Mouse (Mus musculus) MEL (cell line): Measurements from ENCODE around the gene Fam166b. TPM values are rescaled to one million over a fixed set of nuclear protein-coding genes. Genes with fewer than 3 reads are reported as not detected.

Source experiments
- DNase-seq: peaks from one replicate; pipeline ENCODE4 v3.0.0; 2011; ENCODE audit warnings: low read depth, low spot score
- H3K27ac ChIP-seq: 2 replicates; pipeline ENCODE4 v1.5.1; 2012; ENCODE audit warnings: low read depth, mild to moderate bottlenecking, control low read depth, low read length, moderate library complexity; ENCODE audit not compliant: control insufficient read depth
- H3K27me3 ChIP-seq, 2 experiments: fragments of 150-350 bp in 1 of 2; sonication (generic) in 1 of 2; 2 replicates each; pipeline ENCODE4 v1.6.1; 2012; ENCODE audit warnings: low read length in 2 of 2, mild to moderate bottlenecking in 2 of 2, improper control_type of control experiment in 1 of 2, moderate library complexity in 1 of 2; ENCODE audit not compliant: insufficient read depth in 2 of 2, control insufficient read depth in 1 of 2
- H3K36me3 ChIP-seq, 2 experiments: 2 replicates each; pipeline ENCODE4 v1.6.1; 2012 to 2014; ENCODE audit warnings: low read length in 2 of 2, improper control_type of control experiment in 1 of 2, inconsistent platforms in 1 of 2, mild to moderate bottlenecking in 1 of 2; ENCODE audit not compliant: insufficient read depth in 2 of 2, control insufficient read depth in 1 of 2
- H3K4me1 ChIP-seq, 2 experiments: fragments of 150-350 bp in 1 of 2; sonication (generic) in 1 of 2; 2 replicates each; pipeline ENCODE4 v1.6.1; 2012; ENCODE audit warnings: low read length in 2 of 2, improper control_type of control experiment in 1 of 2, mild to moderate bottlenecking in 1 of 2; ENCODE audit not compliant: insufficient read depth in 2 of 2, control insufficient read depth in 1 of 2
- H3K4me3 ChIP-seq, 2 experiments: fragments of 150-350 bp in 1 of 2; sonication (generic) in 1 of 2; 2 replicates each; pipeline ENCODE4 v1.5.1; 2012; ENCODE audit warnings: low read depth in 2 of 2, low read length in 2 of 2, mild to moderate bottlenecking in 2 of 2, moderate library complexity in 2 of 2, control low read depth in 1 of 2, improper control_type of control experiment in 1 of 2; ENCODE audit not compliant: control insufficient read depth in 1 of 2, insufficient read depth in 1 of 2
- H3K79me2 ChIP-seq: 2 replicates; pipeline ENCODE4 v1.6.1; 2012; ENCODE audit warnings: mild to moderate bottlenecking, low read length, moderate library complexity; ENCODE audit not compliant: control insufficient read depth, poor library complexity, insufficient read depth
- H3K9ac ChIP-seq: 2 replicates; pipeline ENCODE4 v1.6.1; 2012; ENCODE audit warnings: low read depth, mild to moderate bottlenecking, control low read depth, low read length, moderate library complexity; ENCODE audit not compliant: control insufficient read depth, poor library complexity, severe bottlenecking
- H3K9me3 ChIP-seq: fragments of 150-350 bp; sonication (generic); replicated peaks from 2 replicates; pipeline ENCODE4 v1.6.1; 2012; ENCODE audit warnings: mild to moderate bottlenecking, low read length, improper control_type of control experiment, moderate library complexity; ENCODE audit not compliant: insufficient read depth
- BHLHE40 ChIP-seq: IDR thresholded peaks from 2 replicates; pipeline ENCODE4 v1.6.1; 2012; ENCODE audit warnings: low read depth, mild to moderate bottlenecking, inconsistent platforms, low read length, improper control_type of control experiment, borderline replicate concordance
- MAZ ChIP-seq: IDR thresholded peaks from 2 replicates; pipeline ENCODE4 v1.6.1; 2012; ENCODE audit warnings: low read depth, mild to moderate bottlenecking, inconsistent platforms, low read length, improper control_type of control experiment
- polyA plus RNA-seq, 2 experiments: library from polyadenylated mRNA; stranded (reverse) in 1 of 2; unstranded in 1 of 2; fragments of >175 nt in 1 of 2; fragments of >200 nt in 1 of 2; gene quantifications; 2 replicates each; pipeline versions ENCODE4 v1.2.1 to v1.2.4; 2012; ENCODE audit warnings: low replicate concordance in 2 of 2, low read depth in 1 of 2; ENCODE audit not compliant: insufficient read length in 2 of 2, insufficient read depth in 1 of 2, missing spikeins in 1 of 2
- total RNA-seq: library from RNA; depleted of rRNA; stranded (reverse); fragments of 300-350 nt; gene quantifications from 2 replicates; pipeline ENCODE4 v1.2.3, GENCODE M21; 2012; rRNA removed

Gene Fam166b
- total and polyA plus RNA-seq, 3 experiments, result not detected

GRCm38 (mm10) chr4:43379601-43380000 is 49.3 kb downstream of the Fam166b start:
- H3K9me3 ChIP-seq, result no peaks in the 10 kb centered on the region
- peaks cover 0 to 12% of the 10 kb centered on the region in 2 experiments; a peak in 2 of 4 replicates for H3K36me3 ChIP-seq
- H3K27ac ChIP-seq, result no peak overlapping the region
- no peak overlapping the region for H3K9ac ChIP-seq
- TF ChIP-seq BHLHE40 (no peak), MAZ (no peak)
- no peak for DNase-seq
- H3K4me1 ChIP-seq, result peaks cover 13 to 21% of the 10 kb centered on the region in 2 experiments
- no peaks in the 10 kb centered on the region for H3K27me3 ChIP-seq
- H3K4me3 ChIP-seq, result no peak overlapping the region
- 0 out of 2 replicates have a peak, but pooled peaks cover 1% of the 10 kb centered on the region for H3K79me2 ChIP-seq

Other genes with a start within 250 kb of the Fam166b start
- 3.8 and 5.0 TPM in 2 replicates for gene Atp8b5, start 162.0 kb downstream of the Fam166b start, total RNA-seq
- gene Atp8b5, start 162.0 kb downstream of the Fam166b start, polyA plus RNA-seq, result 1 to 10 TPM in 1 of 2 experiments, not detected in 1; 4.9 TPM
- gene Rusc2, start 47.2 kb downstream of the Fam166b start, total RNA-seq, result 2.4 and 4.7 TPM in 2 replicates
- gene Rusc2, start 47.2 kb downstream of the Fam166b start, polyA plus RNA-seq, result 1 to 10 TPM in 1 of 2 experiments, not detected in 1; 7.3 TPM
- gene Tesk1, start 12.8 kb upstream of the Fam166b start, total RNA-seq, result 7.6 and 9.1 TPM in 2 replicates
- 10 to 100 TPM in 1 of 2 experiments, not detected in 1; 24.6 TPM for gene Tesk1, start 12.8 kb upstream of the Fam166b start, polyA plus RNA-seq
- gene Cd72, start 25.5 kb upstream of the Fam166b start, total RNA-seq, result 0.52 and 1.3 TPM in 2 replicates
- 1 to 10 TPM in 1 of 2 experiments, not detected in 1; 2.4 TPM for gene Cd72, start 25.5 kb upstream of the Fam166b start, polyA plus RNA-seq
- gene Sit1, start 54.6 kb upstream of the Fam166b start, total RNA-seq, result 0.08 TPM in 1 of 2 replicates, not detected in the other
- under 1 TPM in 1 of 2 experiments, not detected in 1; 0.06 TPM for gene Sit1, start 54.6 kb upstream of the Fam166b start, polyA plus RNA-seq
- gene Ccdc107, start 63.8 kb upstream of the Fam166b start, total RNA-seq, result 32.9 and 44.3 TPM in 2 replicates
- gene Ccdc107, start 63.8 kb upstream of the Fam166b start, polyA plus RNA-seq, result 10 to 100 TPM in 1 of 2 experiments, not detected in 1; 56.7 TPM
- 26.3 and 26.5 TPM in 2 replicates for gene Arhgef39, start 70.6 kb upstream of the Fam166b start, total RNA-seq
- gene Arhgef39, start 70.6 kb upstream of the Fam166b start, polyA plus RNA-seq, result 10 to 100 TPM in 1 of 2 experiments, not detected in 1; 56.7 TPM
- 0.77 and 1.2 TPM in 2 replicates for gene Car9, start 77.8 kb upstream of the Fam166b start, total RNA-seq
- 1 to 10 TPM in 1 of 2 experiments, not detected in 1; 3.3 TPM for gene Car9, start 77.8 kb upstream of the Fam166b start, polyA plus RNA-seq
- 0.08 TPM in 1 of 2 replicates, not detected in the other for gene Tpm2, start 94.6 kb upstream of the Fam166b start, total RNA-seq
- not detected for gene Tpm2, start 94.6 kb upstream of the Fam166b start, polyA plus RNA-seq
- 14.9 and 17.1 TPM in 2 replicates for gene Creb3, start 133.2 kb upstream of the Fam166b start, total RNA-seq
- 10 to 100 TPM in 1 of 2 experiments, not detected in 1; 21.3 TPM for gene Creb3, start 133.2 kb upstream of the Fam166b start, polyA plus RNA-seq
- gene Tln1, start 133.6 kb upstream of the Fam166b start, total RNA-seq, result 106 and 112 TPM in 2 replicates
- 100 to 1,000 TPM in 1 of 2 experiments, 10 to 100 TPM in 1; 22.9 to 146 TPM for gene Tln1, start 133.6 kb upstream of the Fam166b start, polyA plus RNA-seq
- 14.3 and 17.1 TPM in 2 replicates for gene Rgp1, start 149.6 kb upstream of the Fam166b start, total RNA-seq
- gene Rgp1, start 149.6 kb upstream of the Fam166b start, polyA plus RNA-seq, result 10 to 100 TPM in 1 of 2 experiments, not detected in 1; 47.6 TPM
- gene Gba2, start 149.7 kb upstream of the Fam166b start, total RNA-seq, result 5.7 and 6.2 TPM in 2 replicates
- 10 to 100 TPM in 1 of 2 experiments, not detected in 1; 24.9 TPM for gene Gba2, start 149.7 kb upstream of the Fam166b start, polyA plus RNA-seq
- 0.73 and 1.0 TPM in 2 replicates for gene Msmp, start 155.4 kb upstream of the Fam166b start, total RNA-seq
- 1 to 10 TPM in 1 of 2 experiments, not detected in 1; 2.5 TPM for gene Msmp, start 155.4 kb upstream of the Fam166b start, polyA plus RNA-seq
- gene Npr2, start 202.8 kb upstream of the Fam166b start, total RNA-seq, result 0.27 and 0.49 TPM in 2 replicates
- 1 to 10 TPM in 1 of 2 experiments, not detected in 1; 2.3 TPM for gene Npr2, start 202.8 kb upstream of the Fam166b start, polyA plus RNA-seq
- gene Spag8, start 224.5 kb upstream of the Fam166b start, total RNA-seq, result 0.15 and 0.29 TPM in 2 replicates
- under 1 TPM in 1 of 2 experiments, not detected in 1; 0.57 TPM for gene Spag8, start 224.5 kb upstream of the Fam166b start, polyA plus RNA-seq
- 35.3 and 46.4 TPM in 2 replicates for gene Hint2, start 227.3 kb upstream of the Fam166b start, total RNA-seq
- 100 to 1,000 TPM in 1 of 2 experiments, 10 to 100 TPM in 1; 33.2 to 254 TPM for gene Hint2, start 227.3 kb upstream of the Fam166b start, polyA plus RNA-seq
- 0.42 and 0.46 TPM in 2 replicates for gene Tmem8b, start 239.8 kb upstream of the Fam166b start, total RNA-seq
- gene Tmem8b, start 239.8 kb upstream of the Fam166b start, polyA plus RNA-seq, result 1 to 10 TPM in 1 of 2 experiments, not detected in 1; 3.6 TPM
- gene Fam221b, start 240.0 kb upstream of the Fam166b start, total RNA-seq, result 7.0 and 8.8 TPM in 2 replicates
- under 1 TPM in 1 of 2 experiments, not detected in 1; 0.10 TPM for gene Fam221b, start 240.0 kb upstream of the Fam166b start, polyA plus RNA-seq